Mouse (Mus musculus) thymus, postnatal 0 days (tissue): ENCODE measurements around the gene Cdk17. TPM values are rescaled to one million over a fixed set of nuclear protein-coding genes. Genes with fewer than 3 reads are reported as not detected.

ENCODE experiments used
- DNase-seq: peaks from one replicate; pipeline ENCODE4 v3.0.0-alpha.2; 2015; ENCODE audit warnings: low spot score
- polyA plus RNA-seq: library from polyadenylated mRNA; unstranded; fragments of >200 nt; fragmentation: Nextera tagmentation; extraction: Ambion mirVana; gene quantifications from 2 replicates; pipeline ENCODE4 v1.2.1, GENCODE M21; 2015

The Cdk17 gene
- polyA plus RNA-seq, 1 experiment from 2014 or later, result 55.3 TPM

- no peak for DNase-seq
Observed at GRCm38 (mm10) chr10:93259826-93260225, 99.2 kb downstream of the Cdk17 start.

DNA sequence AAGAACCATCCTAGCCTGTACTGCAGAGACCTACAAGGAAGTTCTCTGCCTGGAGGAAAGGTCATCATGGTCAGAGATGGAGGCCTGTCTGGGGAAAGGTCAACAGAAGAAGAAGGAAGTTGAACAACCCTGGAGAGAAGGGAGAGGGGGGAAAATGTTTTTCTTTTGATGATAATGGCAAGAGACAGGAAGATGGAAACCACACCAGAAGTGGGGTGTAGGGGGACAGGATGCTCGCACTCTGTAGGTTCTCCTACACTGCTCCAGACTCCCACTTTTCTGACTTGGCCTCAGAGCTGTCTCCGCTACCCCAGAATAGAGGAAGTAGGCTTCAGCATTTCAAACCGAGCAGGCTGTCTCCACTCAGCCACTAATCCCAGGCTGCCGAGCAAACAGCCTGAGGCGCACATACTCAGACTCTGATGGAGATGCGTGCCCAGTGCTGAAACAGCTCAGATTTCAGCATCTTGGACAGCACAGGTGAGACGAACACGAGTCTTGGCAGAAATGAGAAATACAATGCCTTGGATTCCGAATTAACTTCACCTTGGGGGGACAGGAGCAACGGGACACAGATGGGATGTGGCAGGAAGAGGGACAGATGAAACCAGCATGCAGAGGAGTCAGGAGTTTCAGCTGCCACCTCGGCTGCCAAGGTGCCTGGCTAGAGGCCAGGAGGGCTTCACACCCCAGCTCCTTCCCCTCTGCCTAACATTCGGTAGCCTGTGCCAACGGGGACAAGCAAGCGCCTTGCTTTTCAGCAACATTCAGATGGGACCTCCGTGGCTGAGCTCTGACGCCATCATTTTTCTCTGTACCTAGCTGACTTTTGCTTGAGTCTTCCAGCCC, 100.7 kb downstream of the Cdk17 start:
- DNase-seq, result peak; percentile 54

- no peak for DNase-seq
Observed at GRCm38 (mm10) chr10:93261981-93262499, 101.4 kb downstream of the Cdk17 start.

GRCm38 (mm10) chr10:93263431-93263830, 102.8 kb downstream of the Cdk17 start:
- no peak for DNase-seq

- DNase-seq, result no peak
Observed at GRCm38 (mm10) chr10:93264001-93264400, 103.3 kb downstream of the Cdk17 start.

- DNase-seq, result no peak
Observed at GRCm38 (mm10) chr10:93265833-93266232, 105.2 kb downstream of the Cdk17 start.

DNA sequence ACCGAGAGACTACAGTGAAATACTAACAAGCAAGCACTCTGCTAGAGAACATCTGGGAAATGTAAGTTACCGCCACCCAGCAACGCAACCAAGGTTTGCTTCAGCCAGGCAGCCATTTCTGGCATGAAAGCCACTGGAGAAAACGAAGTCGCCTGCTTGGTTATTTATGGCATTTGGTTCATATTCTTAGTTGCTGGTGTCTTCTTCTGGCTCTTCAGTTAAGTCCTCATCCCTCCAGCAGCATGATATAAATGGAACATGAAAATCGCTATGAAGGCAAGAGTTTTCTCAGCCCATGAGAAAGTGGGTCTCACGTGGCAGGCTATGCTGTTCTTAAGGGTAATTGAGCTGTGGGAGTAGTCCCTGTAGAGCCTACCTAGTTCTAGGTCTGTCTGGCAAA, 105.8 kb downstream of the Cdk17 start:
- DNase-seq, result no peak

- no peak for DNase-seq
Observed at GRCm38 (mm10) chr10:93267509-93267908, 106.8 kb downstream of the Cdk17 start.

GRCm38 (mm10) chr10:93268339-93268738, 107.7 kb downstream of the Cdk17 start:
- no peak for DNase-seq

- no peak for DNase-seq
Observed at GRCm38 (mm10) chr10:93269744-93270143, 109.1 kb downstream of the Cdk17 start.

GRCm38 (mm10) chr10:93270889-93271460, 110.3 kb downstream of the Cdk17 start:
- DNase-seq, result no peak

DNA sequence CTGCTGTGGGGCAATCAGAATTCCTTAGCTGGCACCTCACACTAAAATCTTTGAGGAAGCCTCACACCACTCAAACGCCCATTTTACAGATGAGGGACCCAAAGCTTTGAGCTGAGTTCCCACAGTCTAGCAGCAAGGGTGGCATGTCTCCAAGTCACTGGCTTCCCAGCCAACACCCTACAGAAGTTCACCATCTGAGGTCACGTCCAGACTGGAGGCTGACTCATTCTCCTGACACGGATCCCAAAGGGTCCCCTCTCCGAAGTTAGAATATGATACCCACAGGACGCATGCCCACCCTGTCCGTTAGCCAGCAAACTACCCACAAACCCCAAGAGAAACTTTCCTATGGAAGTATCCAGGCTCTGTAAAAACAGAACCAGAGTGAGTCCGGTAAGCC, 111.2 kb downstream of the Cdk17 start:
- no peak for DNase-seq

DNA sequence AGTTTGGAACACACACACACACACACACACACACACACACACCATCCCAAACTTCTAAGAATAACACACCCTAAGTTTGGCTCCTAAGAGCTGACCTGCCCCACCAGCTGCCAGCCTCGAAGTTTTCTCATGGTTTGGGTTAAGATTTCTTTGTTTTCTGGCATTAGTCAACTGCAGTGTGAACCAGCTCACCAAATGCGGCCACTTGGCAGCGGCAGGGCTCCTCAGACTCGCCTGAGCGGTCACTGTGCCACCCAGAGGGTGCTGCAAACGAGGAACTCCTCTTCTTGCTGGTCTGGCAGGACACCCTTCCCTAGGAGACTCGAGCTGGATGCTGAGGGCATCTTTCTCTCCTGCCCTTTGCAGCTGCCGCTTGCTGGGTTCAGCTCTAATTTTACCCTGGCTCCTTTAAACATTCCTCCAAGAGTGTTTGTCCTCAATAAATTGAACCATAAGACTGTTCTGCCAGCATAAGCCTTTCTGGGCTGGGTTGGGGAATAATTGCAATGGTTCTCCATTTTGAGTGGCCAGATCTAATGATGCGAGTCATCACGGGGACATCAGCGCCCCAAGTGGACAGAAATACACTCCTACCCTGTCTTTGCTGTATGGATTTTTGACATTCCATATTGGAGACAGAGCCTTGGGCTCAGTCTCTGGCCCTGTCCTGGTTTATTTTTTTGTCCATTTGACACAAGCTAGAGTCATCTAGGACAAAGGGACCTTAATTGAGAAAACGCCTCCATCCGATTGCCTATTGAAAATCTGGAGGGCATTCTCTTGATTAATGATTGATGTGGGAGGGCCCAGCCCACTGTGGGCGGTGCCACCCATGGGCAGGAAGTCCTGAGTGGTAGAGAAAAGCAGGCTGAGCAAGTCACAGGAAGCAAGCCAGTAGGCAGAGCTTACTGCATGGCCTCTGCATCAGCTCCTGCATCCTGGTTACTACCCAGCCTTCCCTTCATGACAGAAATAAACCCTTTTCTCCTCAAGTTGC, 112.6 kb downstream of the Cdk17 start:
- DNase-seq, result peak; percentile 47

DNA sequence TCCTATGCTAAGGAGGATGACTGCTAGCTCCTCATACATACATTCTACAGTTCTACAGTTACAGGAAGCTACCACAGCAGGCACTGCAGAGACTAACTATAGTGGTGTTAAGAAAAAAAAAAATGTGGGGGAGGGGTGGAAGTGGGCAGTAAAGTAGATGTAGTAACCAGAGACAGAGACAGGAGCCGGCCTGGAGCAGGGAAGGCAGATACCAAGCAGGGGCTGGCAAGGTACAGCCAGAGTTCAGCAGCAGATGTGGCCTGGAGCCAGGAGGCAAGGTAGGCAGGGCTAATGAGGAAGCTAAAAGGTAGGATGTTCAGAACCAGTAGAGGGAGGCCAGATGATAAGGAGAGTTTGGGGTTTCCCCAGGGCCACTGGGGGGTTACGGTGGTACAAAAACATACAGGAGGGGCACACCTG, 113.6 kb downstream of the Cdk17 start:
- peak; percentile 52 for DNase-seq

GRCm38 (mm10) chr10:93275212-93276136, 114.8 kb downstream of the Cdk17 start:
- DNase-seq, result no peak

DNA sequence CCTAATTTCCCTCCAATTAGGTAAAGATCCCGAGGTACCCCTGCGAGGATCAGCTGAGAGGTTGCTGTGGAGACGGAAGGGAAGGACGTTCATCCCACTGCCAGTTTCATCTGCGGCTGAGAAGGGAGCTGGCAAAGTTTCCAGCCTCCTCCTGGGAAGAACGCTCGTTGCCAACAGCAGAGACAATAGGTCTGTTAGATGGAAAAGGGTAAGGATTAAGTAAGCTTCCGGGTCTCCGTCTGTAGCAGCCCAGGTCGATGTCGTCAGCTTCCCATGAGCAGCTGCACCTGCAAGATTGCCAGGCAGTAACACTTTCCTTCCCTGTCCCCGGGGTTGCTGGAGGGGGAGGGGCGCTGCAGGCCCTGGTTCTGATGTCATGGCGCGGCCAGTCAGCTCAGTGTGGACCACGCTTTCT, 115.7 kb downstream of the Cdk17 start:
- peak; percentile 44 for DNase-seq

DNA sequence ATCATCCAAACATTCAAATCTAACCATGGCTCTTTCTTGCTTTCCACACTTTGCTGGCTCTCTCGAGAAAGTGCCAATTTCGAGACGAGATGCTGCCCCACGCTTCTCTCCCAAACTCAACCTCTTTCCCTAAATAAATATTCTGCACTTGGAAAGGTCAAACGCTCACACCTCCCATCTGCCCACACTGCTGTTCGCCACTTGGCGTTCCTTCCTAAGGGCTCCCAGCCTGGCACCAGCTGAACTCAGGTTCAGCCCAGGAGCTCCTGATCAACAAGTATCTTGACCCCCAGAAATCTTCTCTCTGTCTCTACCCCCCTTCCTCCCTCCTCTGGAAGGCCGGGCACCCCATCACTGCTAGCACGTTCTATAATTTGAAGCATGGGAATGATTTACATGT, 116.2 kb downstream of the Cdk17 start:
- no peak for DNase-seq

DNA sequence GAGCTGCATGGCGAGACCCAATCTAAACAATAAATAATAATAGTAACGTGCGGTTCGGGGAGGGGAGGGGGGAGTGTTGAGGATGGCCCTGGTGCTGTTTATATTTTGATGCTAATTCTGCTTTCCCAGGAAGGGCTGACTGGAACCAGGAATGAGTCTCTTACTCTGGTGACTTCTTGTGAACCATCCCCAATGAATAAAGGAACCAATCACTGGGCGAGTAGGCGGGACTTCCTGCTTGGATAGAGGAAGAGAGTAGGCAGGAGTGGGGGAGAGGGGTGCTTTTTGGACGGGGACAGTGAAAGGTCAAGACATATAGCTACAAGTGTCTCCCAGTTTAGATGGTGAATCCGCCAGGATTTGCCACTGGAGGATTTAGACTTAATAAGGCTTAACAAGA, 117.7 kb downstream of the Cdk17 start:
- no peak for DNase-seq

- no peak for DNase-seq
Observed at GRCm38 (mm10) chr10:93279062-93279461, 118.4 kb downstream of the Cdk17 start.

DNA sequence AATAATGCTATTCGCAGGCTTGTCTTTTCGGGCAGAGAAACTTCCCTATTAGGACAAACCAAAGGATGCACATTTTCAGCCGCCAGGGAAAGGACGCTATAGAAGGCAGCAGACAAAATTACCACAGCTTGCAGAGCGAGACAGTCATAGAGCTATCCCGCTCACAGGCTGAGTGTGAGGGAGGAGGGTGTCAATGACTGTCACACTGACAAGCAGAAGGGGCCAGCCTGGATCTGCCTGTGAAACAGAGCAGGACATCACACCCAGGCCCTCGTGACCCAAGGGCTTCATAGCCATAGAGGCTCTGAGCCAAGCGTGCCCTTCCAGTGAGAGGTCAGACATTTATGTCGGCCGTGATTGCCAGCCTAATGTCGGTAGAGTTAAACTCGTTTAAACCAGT, 119.9 kb downstream of the Cdk17 start:
- DNase-seq, result no peak
